Mouse (Mus musculus) cerebellum, adult 11 months (tissue): ENCODE measurements at regions not wholly inside any gene's neighbourhood (a gene's known extent, or its start where the extent isn't known, plus 50 kb on each side); places are given as distances from the start of the nearest gene placed in this dataset.

Source experiments
- DNase-seq: peaks from one replicate; pipeline ENCODE4 v3.0.0; 2022

GRCm38 (mm10) chr14:58675146-58675545 is 467.5 kb downstream of the 1700129C05Rik start:
- no peak for DNase-seq

GRCm38 (mm10) chr14:58663946-58664345 is 478.7 kb downstream of the 1700129C05Rik start:
- no peak for DNase-seq

DNA sequence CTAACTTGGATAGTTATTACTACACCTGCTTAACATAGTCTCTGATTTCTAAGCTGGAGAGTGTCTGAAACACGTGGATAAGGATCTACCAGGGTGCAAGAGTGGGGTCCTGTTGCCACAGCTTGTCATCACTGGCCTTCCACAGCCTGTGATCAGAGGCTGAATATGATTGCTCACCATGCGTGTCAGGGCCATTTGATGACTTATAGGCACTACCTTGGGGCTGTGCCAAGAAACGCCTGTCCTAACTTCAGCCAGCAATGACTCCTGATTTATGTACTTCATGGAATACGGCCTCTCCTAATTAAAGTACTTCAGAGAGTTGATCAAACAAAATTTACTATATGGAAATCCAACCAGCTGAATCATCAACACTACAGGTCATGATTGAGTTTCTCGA is 480.1 kb downstream of the 1700129C05Rik start:
- DNase-seq = no peak

GRCm38 (mm10) chr14:58661416-58661815 is 481.3 kb downstream of the 1700129C05Rik start:
- no peak for DNase-seq

DNA sequence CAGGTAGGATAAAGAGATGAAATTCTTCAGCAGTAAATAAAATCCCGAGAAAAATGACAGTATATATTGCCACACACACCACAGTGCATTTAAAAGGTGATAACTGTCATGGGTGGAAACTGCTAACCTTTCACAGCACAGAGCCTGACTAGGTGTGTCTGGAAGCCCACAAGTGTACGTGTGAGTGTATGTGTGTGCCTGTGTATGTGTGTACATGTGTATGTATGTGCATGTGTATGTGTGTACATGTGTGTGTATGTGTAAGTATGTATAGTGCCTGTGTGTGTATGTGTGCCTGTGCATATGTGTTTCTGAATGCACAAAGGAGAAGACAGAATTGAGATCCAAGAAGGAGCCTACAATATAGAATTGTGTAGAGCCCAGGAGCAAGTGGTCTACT is 485.4 kb downstream of the 1700129C05Rik start:
- no peak for DNase-seq

- no peak for DNase-seq
Observed at GRCm38 (mm10) chr14:58656935-58657238, 485.8 kb downstream of the 1700129C05Rik start.

GRCm38 (mm10) chr14:58656212-58656934 is 486.3 kb downstream of the 1700129C05Rik start:
- no peak for DNase-seq

DNA sequence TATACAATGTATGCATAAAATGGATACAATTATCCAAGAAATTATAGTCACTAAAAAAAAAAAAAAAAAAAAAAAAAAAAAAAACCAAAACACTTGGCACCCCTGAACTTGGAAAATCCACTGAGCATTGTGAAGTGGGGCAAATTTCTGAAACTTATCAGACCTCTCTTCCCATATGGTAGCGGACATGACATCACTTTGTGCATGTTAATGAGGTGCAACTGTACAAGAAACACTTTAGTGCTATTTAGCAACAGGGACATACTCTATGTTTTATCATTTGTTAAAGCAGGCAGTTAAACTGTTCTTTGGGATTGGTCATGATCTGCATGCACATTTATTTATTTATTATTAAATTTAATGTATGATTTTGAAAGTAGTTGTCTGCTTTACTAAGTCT is 489.7 kb downstream of the 1700129C05Rik start:
- no peak for DNase-seq

- DNase-seq = no peak
Observed at GRCm38 (mm10) chr14:58652004-58652403, 490.7 kb downstream of the 1700129C05Rik start.

- no peak for DNase-seq
Observed at GRCm38 (mm10) chr14:58651210-58651609, 491.5 kb downstream of the 1700129C05Rik start.

DNA sequence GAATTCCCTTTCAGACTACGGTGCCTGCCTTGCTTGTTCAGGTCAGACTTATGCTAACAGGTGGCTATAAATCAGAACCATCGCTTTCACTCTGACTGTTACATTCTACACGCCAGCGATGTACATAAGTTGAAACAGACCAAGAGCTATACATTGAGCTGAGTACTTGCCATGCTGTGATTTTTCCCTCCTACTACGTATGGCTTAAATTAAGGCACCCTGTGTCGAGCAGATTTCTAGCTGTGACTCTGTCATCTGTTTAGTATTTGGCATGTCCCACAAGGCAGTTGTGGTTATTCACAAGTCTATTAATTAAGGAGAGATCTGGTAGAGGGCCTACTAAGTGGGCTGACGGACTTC is 504.4 kb downstream of the 1700129C05Rik start:
- DNase-seq = no peak

DNA sequence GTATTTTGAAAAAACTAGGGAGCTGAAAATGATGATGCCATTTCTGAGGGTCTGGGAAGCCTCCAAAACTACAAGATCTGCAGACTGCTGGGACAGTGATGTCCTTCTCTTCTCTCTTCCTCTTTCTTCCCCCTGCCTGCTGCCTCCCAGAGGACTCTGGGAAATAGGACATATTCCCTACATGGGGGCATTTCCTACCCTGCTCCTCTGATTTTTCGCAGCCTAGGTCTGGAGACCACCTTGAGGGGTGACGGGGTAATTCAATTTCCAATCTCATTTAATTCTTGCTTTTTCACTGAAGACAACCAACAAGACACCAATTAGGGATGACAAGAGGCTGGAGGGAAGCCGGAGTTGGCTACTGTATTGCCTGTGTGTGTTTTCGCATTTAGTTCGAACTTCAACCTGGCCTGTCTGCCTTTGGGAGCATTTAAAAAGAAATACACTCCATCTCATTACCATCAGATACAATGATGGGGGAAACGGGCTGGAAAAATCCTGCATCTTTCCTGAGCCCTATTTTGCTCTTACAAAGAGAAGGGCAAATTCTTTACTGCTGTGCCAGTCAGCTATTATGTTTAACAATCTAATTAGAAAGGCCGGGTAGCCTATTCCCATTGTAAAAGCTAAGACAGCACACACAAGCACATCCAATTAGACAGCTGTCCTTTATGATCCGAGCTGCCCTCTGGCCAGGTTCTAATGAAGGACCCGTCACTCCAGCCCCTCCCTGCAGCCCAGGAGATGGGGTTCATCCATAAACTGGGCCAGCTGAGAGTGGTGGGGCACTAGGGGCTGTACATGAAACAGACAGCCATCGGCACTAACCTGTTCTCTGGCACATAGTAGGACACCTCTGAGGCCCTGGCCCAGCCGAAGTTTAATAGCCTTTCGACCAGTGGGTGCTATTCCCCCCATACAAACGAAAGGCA is 505.0 kb downstream of the 1700129C05Rik start:
- no peak for DNase-seq

DNA sequence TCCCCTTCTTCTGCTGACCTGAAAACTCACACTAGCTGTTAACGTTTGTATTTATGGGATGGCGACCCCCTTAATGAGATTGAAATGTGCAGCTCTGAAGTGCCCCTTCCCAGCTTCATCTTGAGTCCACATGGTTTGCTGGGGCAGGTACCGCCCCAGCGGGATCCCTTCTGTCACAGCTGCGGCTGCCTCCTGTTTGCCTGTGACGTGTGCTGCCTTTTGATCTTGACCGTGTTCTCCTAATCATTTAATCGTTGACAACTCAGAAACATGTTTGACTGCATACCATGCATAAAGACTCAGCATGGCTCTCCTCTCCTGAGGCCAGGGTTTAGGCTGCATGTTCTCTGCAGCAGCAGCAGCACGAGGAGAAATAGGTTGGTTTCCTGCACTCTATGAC is 511.5 kb downstream of the 1700129C05Rik start:
- no peak for DNase-seq

GRCm38 (mm10) chr14:58628266-58628665 is 514.4 kb downstream of the 1700129C05Rik start:
- peak; percentile 10 for DNase-seq

GRCm38 (mm10) chr14:58626506-58627256 is 516.0 kb downstream of the 1700129C05Rik start:
- DNase-seq = no peak

DNA sequence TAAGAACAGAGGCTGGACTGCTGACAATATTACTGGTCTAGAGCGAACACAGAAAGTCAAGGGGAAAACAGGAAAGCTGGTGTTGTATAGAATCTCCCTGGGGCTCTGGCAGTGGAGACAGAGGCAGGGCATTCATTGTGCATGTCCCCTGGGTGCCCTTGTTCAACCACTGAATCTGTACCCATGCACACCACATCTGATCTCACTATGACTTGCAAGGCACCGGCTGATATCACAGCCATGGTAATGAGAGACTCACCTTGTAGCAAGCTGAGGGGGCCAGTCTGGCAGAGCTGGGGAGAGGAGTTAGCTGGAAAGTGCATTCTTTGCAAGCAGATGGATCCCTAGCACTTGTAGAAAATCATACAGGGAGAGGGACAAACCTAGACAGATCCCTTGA is 522.5 kb downstream of the 1700129C05Rik start:
- DNase-seq = no peak

GRCm38 (mm10) chr14:58617656-58618055 is 525.0 kb downstream of the 1700129C05Rik start:
- DNase-seq = no peak

DNA sequence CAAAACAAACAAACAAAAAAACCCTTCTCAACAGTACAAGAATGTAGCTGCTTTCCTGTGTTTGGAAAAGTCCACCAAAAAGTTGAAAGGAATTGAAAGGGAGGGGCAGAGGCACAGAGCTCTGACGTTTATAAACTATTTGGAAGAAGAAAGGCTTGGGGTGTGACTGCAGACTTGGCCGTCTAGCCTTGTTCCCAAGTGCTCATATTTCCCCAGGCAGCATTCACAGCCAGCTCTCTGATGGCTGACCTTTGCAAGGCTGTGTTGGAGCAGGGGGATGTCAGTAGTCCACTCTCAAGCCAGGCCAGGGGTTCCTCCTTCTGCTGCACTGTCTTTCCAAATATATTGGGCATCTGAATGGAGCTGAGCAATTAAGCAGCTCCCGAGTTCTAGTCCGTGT is 534.5 kb downstream of the 1700129C05Rik start:
- no peak for DNase-seq

GRCm38 (mm10) chr14:58607734-58608133 is 535.0 kb downstream of the 1700129C05Rik start:
- DNase-seq = no peak

GRCm38 (mm10) chr14:58605529-58605928 is 535.2 kb downstream of the Fgf9 start:
- no peak for DNase-seq

- DNase-seq = no peak
Observed at GRCm38 (mm10) chr14:58598867-58599266, 528.5 kb downstream of the Fgf9 start.

DNA sequence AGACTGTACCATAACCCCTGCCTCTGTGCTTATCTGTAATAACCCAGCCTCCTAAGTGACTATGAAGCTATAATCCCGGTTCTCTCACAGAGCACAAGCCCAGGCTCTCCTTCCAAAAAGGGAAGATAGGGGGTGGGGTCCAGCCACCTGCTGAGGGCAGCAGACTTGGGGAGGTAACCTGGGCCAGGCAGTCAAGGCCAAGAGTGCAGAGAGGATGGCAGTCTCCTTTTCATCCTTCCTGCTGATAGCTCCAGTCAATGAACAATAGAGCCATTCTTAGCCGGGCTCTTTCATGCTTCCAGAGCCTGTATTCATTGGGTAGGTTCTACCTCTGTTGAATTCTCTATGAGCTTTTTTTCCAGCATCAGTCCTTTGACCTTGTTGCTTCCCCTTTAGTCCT is 527.5 kb downstream of the Fgf9 start:
- DNase-seq = no peak

GRCm38 (mm10) chr14:58596936-58597335 is 526.6 kb downstream of the Fgf9 start:
- DNase-seq = no peak

DNA sequence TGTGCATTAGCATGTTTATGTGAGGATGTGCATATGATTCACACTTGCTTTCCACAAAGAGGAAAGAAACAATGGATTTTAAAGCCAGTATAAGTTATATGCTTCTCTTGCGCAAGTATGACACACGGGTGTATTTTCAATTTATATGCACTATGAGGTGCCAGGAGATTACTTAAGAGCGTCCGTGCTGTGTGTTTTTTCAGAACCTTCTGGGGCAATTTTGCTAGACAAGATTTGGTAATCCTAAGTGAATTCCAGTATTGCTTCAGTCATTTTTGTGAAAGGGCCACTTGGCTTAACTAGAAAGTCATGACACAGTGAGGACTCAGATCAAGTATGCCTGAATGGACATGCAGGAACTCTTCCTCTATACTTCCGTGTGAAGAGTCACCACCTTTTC is 511.5 kb downstream of the Fgf9 start:
- DNase-seq = no peak
